Mouse (Mus musculus): Measurements from ENCODE around the gene Atr.

GRCm38 (mm10) chr9:95809596-95809995, 47.8 kb upstream of the Atr start:
- TF ChIP-seq CTCF (IDR thresholded peaks at IDR 0.05; ENCODE audit: low read depth, low read length) = no peak
- TF ChIP-seq POLR2A (IDR thresholded peaks at IDR 0.05; ENCODE audit: extremely low read depth, insufficient read depth, low read length) = no peak

All from liver, adult 2 months (tissue).